Mouse (Mus musculus): ENCODE data around the gene Cacna1g.

GRCm38 (mm10) chr11:94392672-94393109, 81.3 kb downstream of the Cacna1g start, which contains the start of gene Abcc3:
- TF ChIP-seq CHD2 (IDR thresholded peaks at IDR 0.05; ENCODE audit: low read length) (no peak), POLR2A (IDR thresholded peaks at IDR 0.05; ENCODE audit: low read depth, low read length) (no peak), CTCF (conservative IDR thresholded peaks at IDR 0.05 in 1 of 2, IDR thresholded peaks at IDR 0.05 in 1 of 2; ENCODE audit: low read depth in 2 of 2, low read length in 2 of 2) (no peak), PAX5 (IDR thresholded peaks at IDR 0.05; ENCODE audit: low read length) (no peak), SMC3 (IDR thresholded peaks at IDR 0.05; ENCODE audit: low read depth, low read length) (no peak), NELFE (IDR thresholded peaks at IDR 0.05; ENCODE audit: low read depth, low read length) (no peak), ZC3H11A (IDR thresholded peaks at IDR 0.05; ENCODE audit: low read depth, low read length) (no peak), JUND (conservative IDR thresholded peaks at IDR 0.05; ENCODE audit: low read depth, low read length) (no peak), EP300 (IDR thresholded peaks at IDR 0.05; ENCODE audit: low read length) (no peak), POLR2AphosphoS2 (IDR thresholded peaks at IDR 0.05; ENCODE audit: low read depth, low read length) (no peak), JUN (IDR thresholded peaks at IDR 0.05; ENCODE audit: insufficient read depth, low read depth, low read length) (no peak), E2F4 (IDR thresholded peaks at IDR 0.05; ENCODE audit: insufficient replicate concordance, low read depth, low read length) (no peak)
